Mouse (Mus musculus) B cell, adult 2 months (primary cell): Measurements from ENCODE around the gene Megf11.

Source experiments
- DNase-seq, 2 experiments: peaks; one replicate each; pipeline ENCODE4 v3.0.0; 2022

Megf11 gene

DNA sequence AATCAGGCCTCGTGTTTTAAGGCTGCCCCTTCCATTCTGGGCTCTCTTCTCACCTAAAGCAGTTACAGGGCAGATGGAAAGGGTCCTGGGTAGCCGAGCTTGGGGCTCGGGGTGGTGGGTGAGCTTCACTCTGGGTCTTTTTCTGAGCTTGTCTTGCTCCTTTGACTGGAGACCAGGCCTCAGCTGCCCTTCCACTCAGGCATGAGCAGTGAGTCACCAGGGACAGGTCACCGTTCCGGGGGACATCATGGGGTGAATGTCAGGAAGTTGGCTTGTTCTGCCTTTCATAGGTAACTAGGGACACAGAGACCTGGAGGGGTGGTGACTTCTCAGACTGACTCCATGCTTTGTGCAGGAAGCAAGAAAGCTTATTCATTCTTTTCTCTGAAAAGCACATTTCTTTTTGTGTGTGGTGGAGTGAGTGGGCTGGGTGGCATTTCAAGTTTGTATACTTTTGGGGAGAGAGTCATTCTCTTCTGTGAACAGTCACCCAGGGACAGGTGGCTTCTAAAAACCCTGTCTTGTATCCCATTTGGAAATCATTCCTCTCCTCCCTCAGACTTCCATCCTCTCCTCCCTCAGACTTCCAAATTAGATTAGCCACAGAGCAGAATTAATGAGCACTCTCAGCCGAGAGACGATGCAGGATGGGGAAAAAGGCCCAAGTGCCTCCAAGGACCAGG, 10.0 kb downstream of the Megf11 start:
- no peak for DNase-seq

DNA sequence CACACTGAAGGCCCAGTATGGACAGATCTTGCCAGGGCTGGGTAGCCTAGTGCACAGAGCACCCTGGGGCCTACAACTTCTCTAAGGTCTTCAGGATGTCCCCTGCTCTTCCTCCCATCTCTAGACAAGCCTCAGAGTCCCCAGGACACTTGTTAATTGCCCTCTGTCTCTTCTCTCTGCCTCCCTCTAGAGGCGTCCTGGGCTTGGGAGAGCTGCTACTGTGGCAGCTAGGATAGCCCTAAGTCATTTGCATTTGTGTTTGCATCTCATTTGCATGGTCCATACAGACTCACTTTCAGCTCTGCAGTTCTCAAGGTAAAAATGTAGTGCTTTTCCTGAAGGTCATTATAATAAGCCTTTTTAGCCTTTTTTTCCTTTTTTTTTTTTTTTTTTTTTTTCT, 11.7 kb downstream of the Megf11 start:
- DNase-seq, result peak in 1 of 2 experiments; percentile 16

- DNase-seq, result no peak
Measured at GRCm38 (mm10) chr9:64399121-64399520, 13.7 kb downstream of the Megf11 start.

DNA sequence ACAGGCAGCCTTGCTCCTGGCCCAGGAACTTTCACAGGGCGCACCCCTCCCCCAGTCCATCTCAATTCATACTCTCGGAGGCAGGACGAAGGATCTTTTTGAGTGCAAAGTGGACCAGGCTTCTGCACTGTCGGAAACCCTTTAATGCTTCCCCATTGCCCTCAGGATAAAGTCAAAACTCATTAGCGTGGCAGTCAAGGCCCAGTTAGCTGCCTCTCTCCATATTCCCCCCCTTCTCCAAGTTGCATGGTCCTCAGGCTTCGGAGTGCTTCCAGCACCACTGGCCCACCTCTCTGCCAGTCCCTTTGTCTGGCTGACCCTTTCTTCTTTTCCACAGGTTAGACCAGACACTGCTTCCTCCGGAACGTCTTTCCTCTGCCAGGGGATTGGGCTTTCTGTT, 16.7 kb downstream of the Megf11 start:
- no peak for DNase-seq

DNA sequence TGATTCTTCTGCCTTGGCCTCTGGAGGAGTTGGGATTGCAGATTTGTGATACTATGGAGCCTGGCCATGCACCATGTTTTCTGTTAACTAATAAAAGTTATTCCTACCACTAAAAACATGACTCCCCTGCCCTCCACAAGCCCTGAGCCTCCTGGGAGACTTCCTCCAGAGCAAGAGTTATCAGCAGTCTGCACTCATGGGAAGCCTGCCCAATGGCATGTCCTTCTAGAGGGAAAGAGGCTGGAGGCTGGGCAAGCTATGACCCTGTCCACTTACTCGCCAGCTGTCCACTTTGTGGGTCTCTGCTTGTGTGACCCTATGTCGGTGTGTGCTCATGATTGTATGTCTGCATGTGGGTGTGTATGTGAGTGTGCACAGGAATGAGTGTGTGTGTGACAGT, 21.4 kb downstream of the Megf11 start:
- DNase-seq, result no peak

DNA sequence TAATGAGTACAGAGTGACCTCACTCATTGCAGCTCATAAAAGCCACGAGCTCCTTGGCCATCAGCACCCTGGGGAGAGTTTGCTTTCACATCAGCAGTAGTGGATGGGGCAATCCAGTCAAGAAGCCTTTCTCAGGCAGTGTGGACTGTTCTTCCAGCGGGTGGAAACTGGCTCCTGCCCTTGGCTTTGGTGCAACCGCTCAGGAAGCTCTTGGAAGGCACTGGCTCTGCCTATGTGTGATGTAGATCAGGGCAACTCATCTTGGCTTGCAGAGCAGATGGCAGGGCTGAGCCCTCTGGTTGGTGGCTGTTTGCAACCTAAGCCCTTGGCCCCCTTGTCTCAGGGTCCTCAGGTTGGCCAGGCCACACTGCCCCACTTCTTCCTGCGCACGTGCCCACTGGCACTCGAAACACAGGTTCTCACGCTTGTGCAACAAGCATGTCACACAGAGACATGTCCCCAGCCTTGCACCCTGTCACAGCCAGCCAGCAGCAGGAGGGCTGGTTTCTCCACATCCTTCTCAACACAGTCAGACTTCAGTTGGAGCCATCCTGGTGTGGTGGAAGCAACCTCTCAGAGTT, 22.1 kb downstream of the Megf11 start:
- DNase-seq, result no peak

- no peak for DNase-seq
Measured at GRCm38 (mm10) chr9:64408821-64409220, 23.4 kb downstream of the Megf11 start.

- DNase-seq, result no peak
Measured at GRCm38 (mm10) chr9:64420471-64420870, 35.0 kb downstream of the Megf11 start.

DNA sequence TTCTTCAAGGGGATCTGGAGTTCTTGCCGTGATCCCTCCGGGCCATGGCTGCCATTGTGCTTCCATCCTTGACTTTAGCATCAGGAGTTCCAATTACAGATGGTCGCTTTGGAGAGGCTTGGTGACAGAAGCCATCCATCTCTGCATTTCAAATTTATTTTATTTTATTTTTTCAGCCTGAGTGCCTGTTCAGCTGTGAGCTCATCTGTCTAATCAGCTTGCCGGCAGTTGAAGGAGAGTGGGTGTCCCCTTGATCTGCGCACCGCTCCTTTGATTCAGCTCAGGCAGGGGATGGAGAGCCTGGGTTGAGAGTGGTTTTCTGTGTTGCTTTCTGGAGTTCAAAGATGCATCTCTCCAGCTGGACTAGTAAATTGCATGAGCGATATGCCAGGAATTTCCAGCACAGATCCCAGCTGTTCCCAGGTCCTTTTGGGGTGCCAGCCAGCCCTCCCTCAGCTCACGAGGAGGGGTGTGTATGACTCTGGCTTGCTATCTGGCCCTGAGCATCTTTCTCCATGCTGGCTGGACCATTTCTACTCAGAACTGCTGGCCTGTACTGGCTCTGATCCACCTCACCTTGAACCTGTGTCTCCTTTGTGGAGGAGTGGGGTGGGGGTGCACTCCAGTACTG, 36.7 kb downstream of the Megf11 start:
- DNase-seq, result no peak

GRCm38 (mm10) chr9:64423912-64424311, 38.5 kb downstream of the Megf11 start:
- no peak for DNase-seq

DNA sequence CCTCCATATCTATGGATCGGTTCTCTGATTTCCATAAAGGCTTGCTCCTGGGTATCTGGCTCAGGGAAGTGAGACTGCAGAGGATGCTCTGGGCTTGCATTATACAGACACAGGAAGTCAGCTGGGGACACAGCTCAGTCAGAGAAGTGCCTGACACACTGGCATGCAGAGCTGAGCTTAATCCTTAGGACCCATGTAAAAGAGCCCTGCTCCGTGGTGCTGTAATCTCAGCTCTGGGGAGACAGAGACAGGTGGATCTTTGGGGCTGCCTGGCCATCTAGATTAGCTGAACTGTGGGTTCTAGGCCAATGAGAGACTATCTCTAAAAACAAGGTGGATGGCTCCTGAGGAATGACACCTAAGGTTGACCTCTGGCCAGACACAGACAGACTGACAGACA, 50.7 kb downstream of the Megf11 start:
- no peak for DNase-seq

GRCm38 (mm10) chr9:64440101-64440500, 54.7 kb downstream of the Megf11 start:
- no peak for DNase-seq

DNA sequence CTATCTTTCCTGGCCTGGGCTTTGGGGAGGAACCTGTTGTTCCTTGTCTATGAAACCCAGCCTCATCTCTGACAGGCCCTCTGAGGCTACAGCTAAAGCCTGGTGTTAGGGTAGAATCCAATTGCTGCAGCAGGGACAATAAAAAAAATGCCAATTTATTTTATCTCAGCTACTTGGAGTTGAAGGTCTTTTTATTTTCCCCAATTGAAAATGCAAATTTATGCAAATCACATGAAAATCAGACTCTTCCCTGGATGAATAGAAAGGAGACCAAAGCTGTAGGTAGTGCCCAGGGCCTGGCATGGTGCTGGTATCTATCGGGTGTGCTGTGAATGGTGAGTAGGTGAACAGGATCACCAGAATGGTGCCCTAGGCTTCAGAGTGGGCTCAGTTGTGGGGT, 60.6 kb downstream of the Megf11 start:
- DNase-seq, result no peak

DNA sequence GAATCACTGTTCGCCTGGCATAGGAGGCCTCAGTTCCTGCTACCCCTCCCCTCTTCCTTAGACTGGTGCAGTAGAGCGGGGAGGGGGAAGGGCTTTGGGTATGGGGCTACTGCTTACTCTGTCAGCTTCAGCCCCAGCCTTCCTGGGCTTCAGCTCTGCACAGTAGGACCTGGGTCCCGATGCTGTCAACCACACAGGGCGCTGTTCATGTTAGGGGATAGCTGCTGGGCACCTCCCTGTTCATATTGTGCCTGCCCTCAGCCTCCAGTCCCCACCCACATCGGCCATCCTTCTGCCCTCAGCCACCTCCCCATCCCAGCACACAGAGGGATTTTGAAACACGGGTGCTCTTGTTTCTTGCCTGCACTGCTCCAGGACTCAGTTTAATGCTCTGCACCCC, 61.6 kb downstream of the Megf11 start:
- no peak for DNase-seq

GRCm38 (mm10) chr9:64447522-64447921, 62.1 kb downstream of the Megf11 start:
- no peak for DNase-seq

DNA sequence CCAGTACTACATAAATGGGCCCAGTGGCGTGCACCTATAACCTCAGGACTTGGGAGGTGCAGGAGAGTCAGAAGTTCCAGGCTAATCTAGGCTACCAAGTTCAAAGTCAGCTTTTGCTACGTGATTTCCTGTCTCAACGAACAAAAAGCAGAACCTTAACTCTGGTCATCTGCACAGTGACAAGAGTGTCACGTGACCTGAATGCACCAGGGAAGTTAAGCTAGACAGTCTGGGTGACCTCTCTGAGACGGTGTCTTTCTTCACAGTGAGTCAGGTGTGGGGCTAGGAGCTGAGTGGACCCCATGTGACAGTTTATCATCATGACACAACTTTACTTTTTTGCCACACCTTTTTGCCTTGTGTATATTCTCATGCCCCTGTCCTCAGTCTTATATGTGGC, 67.3 kb downstream of the Megf11 start:
- peak in 1 of 2 experiments; percentile 2 for DNase-seq

DNA sequence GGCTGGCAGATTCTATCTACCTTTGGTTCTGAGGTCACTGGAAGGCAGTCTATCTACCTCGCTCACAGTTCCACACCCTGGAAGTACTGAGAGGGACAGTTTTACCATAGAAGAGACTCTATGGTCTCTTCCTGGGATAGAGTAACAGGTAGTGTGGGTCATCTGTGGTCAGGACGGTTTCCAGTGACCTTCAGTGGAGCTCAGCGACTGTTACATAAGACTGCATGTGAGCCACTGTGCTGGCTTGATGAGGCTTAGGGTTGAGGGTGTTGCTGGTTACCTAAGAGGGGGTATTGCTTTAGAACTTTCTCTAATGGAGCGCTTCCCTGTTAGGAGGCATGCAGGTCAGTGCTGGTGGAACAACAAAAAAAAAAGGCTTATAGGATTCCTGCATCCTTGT, 68.8 kb downstream of the Megf11 start:
- DNase-seq, result no peak

- DNase-seq, result no peak
Measured at GRCm38 (mm10) chr9:64455910-64456309, 70.5 kb downstream of the Megf11 start.

DNA sequence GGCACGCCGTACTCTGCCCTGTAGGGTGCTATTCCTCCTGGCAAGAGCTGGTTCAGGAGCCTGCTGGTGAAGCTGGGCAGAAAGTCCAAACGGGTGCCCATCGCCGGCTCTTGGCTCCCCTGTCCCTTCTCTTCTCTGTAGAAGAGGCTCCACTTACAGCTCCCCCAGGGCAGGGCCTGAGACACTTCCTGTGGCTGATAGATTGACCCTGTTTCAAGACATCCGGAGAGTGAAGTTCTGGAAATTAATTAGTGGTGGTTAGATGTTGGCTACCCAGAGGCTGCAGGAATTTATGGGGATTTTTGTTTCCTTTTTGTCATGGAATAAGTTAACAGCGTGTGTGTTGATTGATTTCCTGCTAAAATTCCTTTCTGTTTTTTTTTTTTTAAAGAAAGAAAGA, 72.2 kb downstream of the Megf11 start:
- DNase-seq, result no peak

DNA sequence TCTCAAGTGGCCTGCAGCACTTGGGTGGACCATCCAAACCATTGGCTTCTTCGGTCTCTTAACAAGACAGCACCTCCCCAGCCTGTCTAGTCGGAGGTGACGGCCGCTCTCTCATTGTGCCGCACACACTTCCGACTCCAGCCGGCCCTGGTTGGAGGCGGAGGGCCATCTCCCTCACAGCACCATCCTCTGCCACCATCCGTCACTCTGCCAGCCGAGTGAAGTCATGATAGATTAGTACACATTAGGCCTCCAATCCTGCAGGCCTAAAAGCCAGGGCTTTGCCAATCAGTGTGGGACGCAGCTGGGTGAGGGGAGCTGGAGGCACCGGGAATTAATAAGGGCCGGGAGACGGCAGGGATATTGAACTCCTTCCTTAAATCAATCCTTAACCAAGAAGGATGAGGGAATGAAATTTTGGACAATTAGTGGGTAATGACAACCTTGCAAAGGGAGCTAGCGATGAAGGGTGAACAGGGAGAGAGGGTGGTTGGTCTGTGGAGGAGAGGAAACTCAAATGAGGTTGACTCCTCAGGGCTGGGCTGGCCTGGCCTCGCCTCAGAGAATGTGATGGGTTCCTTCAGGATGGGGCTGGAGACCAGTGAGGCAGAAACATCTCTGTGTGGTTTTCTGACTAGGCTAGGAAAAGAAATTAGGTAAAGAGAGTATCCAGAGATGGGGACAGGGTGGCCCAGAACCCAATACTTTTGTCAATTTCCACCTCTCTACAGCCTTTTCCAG, 76.3 kb downstream of the Megf11 start:
- DNase-seq, result no peak

GRCm38 (mm10) chr9:64462870-64463269, 77.4 kb downstream of the Megf11 start:
- DNase-seq, result no peak

GRCm38 (mm10) chr9:64466090-64466489, 80.7 kb downstream of the Megf11 start:
- DNase-seq, result no peak

GRCm38 (mm10) chr9:64466564-64466963, 81.1 kb downstream of the Megf11 start:
- DNase-seq, result no peak

DNA sequence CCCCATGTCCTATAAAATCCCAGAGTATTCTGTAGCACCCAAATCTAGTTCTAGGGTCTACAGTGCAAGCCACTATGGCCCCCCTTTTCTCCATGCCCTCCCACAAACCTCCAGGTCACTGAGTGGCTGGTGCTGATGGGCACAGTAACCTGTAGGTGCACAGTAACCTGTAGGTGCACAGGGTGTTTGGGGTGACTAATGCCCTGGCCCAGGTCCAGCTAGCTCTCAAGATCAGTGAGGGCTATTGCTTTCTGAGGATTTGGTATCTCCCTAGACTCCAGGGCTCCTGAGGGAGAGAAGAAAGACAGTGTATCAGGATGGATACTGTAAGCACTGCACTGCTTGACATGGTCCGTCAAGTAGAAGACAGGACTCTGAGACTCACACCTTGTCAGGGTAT, 85.4 kb downstream of the Megf11 start:
- DNase-seq, result no peak
